Mouse (Mus musculus) pancreas, adult 10 weeks (tissue): ENCODE measurements around the gene Entr1. TPM values are rescaled to one million over a fixed set of nuclear protein-coding genes. Genes with fewer than 3 reads are reported as not detected.

Experiments
- polyA plus RNA-seq: library from polyadenylated mRNA; stranded (reverse); fragments of 350-450 nt; fragmentation: Illumina TruSeq; extraction: RNeasy Lipid Tissue Mini Kit (QIAGEN cat#74804); gene quantifications from one replicate; pipeline ENCODE4 v1.2.3, GENCODE M21; 2015; ENCODE audit warnings: low read depth, low replicate concordance; ENCODE audit not compliant: insufficient read depth

Entr1 gene
- polyA plus RNA-seq: 38.2 TPM

DNA sequence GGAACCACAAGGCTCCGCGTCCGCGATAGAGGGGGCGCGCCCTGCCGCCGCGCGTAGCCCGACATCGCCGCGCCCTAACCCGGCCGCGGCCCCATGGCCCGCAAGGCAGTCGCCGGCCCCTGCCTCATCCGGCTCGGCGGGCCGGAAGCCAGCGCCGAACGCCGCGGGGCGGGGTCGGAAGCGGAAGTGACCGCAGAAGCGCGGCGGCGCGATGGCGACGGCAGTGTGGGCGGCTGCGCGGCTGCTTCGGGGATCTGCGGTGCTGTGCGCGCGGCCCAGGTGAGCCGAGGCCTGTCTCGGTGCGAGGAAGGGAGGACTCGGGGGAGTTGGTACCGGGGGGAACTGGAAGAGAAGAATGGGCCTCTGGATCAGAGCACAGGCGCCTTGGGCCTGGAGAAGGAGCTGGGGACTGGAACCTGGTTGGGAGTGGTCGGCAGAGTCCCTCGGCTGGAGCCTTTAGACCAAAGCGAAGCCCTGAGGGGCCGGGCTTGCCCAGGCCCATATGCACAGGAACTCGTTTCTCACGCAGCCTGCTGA is at the start of gene Entr1, which contains the start of gene Pmpca:
TSS of gene Entr1 (minus strand) at position 163 of the 537 bp plus-strand sequence.
TSS of gene Pmpca (plus strand) at position 186 of the 537 bp plus-strand sequence.

DNA sequence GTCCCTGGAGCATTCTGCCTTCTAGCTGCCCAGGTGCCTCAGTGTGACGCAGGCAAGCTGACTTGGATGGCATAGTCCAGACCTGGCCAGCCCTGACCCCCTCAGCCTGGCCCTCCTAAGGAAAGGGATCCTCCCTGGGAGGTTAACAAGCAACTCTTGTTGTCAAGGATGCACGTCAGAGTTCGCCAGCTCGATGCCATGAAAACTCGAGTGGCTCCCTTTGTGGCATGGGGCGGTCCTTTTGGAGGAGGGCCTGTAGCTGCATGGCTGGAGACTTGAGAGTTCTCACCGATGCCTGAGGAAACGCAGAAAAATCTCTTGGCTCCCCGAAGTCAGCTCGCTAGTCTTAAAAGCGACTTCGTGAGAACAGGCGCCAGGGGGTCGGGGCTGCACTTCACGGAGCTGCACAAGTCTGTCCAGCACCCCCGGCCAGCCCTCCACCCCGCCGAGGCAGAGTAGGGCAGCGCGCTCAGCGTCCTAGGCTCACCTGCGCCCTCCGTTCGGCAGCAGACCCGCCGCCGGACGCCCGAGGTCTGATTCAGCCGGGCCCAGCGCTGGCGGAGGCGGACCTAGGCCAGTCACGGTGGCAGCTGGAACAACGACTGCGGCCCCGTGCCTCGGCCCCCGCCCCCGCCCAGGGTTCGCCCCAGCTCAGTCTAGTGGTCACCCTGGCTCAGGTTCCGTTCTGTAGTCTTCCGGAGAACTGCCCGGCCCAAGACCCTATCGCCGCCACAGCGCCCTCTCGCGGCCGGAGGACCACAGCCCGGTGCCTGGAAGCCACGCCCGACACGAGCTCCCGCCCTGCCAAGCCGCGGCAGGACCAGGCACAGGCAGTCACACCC is 19.6 kb upstream of the Entr1 start, which contains the start of gene Inpp5e:
TSS of gene Inpp5e (minus strand) at position 689 of the 842 bp plus-strand sequence.

DNA sequence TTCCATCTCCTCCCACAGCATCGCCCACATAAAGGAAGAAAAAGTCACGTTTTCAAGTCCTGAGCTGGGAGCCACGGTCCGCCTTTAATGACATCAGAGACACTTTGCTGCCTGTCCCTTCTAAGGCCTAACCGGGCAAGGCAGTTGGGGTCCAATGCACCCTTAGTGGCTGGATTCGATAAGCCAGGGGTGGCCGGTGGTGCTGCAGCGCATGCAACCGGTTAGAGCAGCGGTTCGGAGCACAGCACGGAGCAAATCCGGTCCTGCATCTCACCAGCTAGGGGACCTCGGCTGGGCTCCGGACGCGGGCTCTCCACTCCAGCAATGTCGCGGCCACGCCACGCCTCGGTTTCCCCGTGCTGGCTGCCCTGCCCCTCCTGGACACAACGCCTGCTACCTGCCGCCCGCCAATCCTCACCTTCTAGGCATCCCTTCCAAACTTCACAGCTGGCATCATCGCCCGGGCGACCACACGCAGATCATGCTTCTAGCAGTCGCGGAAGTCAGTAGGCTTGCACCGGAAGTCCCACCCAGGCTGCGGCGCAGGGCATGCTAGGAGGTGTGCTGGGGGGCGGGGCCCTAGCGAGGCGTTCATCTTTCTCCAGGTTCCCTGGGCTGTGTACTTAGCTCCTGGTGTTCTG is 8.9 kb downstream of the Entr1 start, which contains the start of gene Snapc4:
TSS of gene Snapc4 (minus strand) at position 523 of the 641 bp plus-strand sequence.

DNA sequence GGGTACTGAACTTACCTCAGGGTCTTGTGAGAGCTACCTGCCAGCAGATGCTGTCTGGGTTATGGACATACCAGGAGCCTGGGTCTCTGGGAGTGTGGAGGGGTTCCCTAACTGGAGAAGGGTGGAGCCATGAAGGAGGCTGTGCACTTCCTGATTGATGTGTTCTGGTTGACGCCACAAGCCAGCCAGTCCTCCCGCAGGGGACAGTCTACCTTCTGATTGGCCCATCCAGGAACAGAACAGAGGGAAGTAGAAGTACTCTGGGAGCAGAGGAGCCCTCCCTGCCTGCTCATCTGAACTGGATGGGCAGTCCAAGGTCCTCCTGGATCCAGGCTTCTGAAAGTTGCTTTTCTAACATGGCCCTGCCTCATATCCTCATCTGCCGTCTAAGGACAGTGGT is 28.3 kb downstream of the Entr1 start, which contains the start of gene Card9:
TSS of gene Card9 (minus strand) at position 147 of the 400 bp plus-strand sequence.

DNA sequence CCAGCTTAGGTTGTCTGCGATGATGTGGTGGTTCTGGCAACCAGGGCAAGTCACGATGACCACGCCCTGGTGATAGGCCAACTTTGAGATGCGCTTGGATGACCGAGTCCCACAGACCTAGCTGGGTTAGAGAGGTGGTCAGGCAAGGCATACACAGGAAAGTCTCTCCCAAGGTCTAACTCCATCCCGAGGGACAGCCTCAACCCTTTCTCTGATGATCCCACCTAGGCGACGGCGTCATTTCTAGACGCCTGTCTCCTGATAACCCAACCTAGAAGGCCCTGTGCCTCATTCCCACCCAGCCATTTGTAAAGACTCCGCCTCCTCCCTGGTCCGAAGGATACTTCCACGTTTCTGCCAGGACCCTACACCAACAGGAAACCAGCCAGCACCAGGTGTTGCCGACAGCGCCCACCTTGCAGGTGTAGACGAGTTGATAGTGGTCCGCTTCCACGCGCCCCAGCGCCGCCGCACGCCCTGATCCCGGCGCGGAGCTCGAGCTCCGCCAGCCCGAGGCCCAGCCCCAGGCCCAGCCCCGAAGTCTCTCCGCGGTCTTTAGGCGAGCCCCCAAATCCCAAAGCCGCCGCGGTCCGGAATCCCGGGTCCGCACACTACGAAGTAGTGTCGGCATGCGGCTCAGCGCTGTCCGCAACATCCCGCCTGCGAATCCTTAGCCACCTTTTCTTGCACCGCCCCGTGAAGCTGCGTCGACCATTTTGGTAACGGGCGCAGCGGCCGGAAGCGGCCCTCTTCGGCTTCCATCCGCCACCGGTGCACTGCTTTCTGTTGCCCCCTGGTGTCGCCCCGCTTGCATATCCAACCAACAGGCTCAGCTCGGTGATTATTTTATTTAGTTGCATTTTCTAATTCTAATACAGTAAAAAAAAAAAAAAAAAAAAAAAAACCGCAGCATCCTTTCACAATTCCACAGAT is 37.5 kb downstream of the Entr1 start, which contains the start of gene Dnlz:
TSS of gene Dnlz (minus strand) at position 753 of the 933 bp plus-strand sequence.

Other genes starting within 250 kb of the Entr1 start
- gene Lhx3, start 181.0 kb downstream of the Entr1 start, polyA plus RNA-seq: 0.55 TPM
- gene Qsox2, start 151.8 kb downstream of the Entr1 start, polyA plus RNA-seq: 15.2 TPM
- 0.30 TPM for gene Ccdc187, start 94.8 kb downstream of the Entr1 start, polyA plus RNA-seq
- 23.9 TPM for gene Gpsm1, start 73.8 kb downstream of the Entr1 start, polyA plus RNA-seq
- 4.9 TPM for gene Dnlz, start 37.2 kb downstream of the Entr1 start, polyA plus RNA-seq
- gene Card9, start 28.4 kb downstream of the Entr1 start, polyA plus RNA-seq: 1.7 TPM
- gene Snapc4, start 8.7 kb downstream of the Entr1 start, polyA plus RNA-seq: 22.5 TPM
- 14.2 TPM for gene Pmpca, start within 50 bp of the Entr1 start, polyA plus RNA-seq
- gene Inpp5e, start 19.9 kb upstream of the Entr1 start, polyA plus RNA-seq: 4.4 TPM
- 18.6 TPM for gene Sec16a, start 55.9 kb upstream of the Entr1 start, polyA plus RNA-seq
- gene Notch1, start 127.3 kb upstream of the Entr1 start, polyA plus RNA-seq: 9.8 TPM
- 141 TPM for gene Egfl7, start 190.7 kb upstream of the Entr1 start, polyA plus RNA-seq
- gene Gm20532, start 197.3 kb upstream of the Entr1 start, polyA plus RNA-seq: not detected
- 12.9 TPM for gene Agpat2, start 215.1 kb upstream of the Entr1 start, polyA plus RNA-seq
- gene Fam69b, start 239.1 kb upstream of the Entr1 start, polyA plus RNA-seq: 1.4 TPM